Mouse (Mus musculus) lung, adult 2 months (tissue): ENCODE results near the gene Il11.

Source experiments
- CTCF ChIP-seq: fragments of 200-500 bp; IDR thresholded peaks from 2 replicates; pipeline ENCODE4 v1.5.1; 2011; ENCODE audit warnings: mild to moderate bottlenecking, low read length, control low read depth; ENCODE audit not compliant: insufficient read depth
- POLR2A ChIP-seq: fragments of 200-500 bp; IDR thresholded peaks from 2 replicates; pipeline ENCODE4 v1.6.1; 2011; ENCODE audit warnings: low read depth, mild to moderate bottlenecking, control low read depth, low read length, borderline replicate concordance; ENCODE audit errors: extremely low read depth

DNA sequence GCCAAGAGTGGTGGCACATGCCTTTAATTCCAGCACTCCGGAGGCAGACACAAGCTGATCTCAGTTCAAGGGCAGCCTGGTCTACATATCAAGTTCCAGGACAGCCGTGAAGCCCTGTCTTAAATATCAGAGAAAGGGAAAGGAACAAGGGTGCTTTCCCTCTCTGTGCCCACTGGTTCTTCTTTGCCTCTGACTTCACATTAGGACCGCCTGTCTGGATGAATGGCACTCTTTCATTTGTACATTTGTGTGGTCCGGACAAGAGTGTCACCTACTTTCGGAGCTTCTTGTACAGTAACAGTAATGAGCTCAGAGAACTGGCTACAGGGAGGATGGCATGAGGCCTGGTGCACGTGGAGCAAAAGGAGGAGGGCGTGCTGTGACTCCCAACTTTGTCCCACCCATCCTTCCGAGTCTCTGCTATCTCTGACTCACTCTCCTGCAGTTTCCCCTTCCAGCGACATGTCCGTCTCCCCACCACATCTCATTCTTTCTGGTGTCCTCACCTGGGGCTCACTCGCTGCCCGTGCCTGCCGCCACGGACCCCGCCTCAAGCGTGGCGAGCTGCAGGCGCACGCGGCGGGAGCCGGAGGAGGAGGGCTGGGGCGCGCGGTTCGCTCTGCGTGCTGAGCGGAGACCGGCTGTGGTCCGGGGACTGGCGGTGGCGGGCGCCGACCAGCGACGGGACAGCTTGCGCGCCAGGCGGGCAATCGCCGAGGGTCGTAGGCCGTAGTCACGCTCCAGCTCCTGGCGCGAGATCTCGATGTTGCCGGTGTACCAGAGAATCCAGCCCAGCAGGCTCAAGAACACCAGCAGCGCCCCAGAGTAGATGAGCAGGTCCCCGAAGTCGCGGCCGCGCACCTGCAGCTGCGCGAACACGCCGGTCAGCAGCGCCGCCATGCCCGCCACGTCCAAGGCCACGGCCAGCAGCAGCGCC is 6.1 kb upstream of the Il11 start:
- TF ChIP-seq POLR2A: peak; percentile 44; the same call in 1 of the 2 replicates
- no peak for TF ChIP-seq CTCF
